Comparison of ENCODE assay signal across 8 mouse cellular contexts in the genomic region with DNA sequence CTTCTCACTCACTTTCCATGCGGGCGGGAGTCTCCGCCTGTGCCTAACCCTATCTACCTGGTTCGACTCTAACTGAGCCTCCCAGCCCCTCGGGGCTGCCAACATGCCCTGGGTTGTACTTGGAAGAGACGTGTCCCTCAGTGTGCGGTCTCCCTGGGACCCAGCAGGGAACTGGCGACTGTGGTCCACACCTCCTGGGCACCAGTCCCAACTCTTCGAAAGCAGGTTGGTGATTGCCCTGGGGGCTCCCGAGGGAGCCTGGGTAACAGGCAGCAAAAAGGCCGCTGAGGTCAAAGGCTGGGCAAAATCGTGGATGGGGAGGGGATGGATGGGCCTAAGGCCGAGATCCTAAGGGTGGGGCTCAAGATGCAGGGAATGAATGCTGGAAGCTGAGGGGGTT. TPM values are rescaled to one million over a fixed set of nuclear protein-coding genes. Genes with fewer than 3 reads are reported as not detected.
DNase-seq lines count a peak whose midpoint lies in the region; ATAC-seq and TF ChIP-seq lines count a peak whose summit lies in the region.

No protein-coding gene starts in this region.

- 55% methylated on average over 13 of the region's 13 CpGs for WGBS in heart, adult 2 months
- WGBS in forebrain, embryonic 13.5 days = 67% methylated on average over 13 of the region's 13 CpGs
- WGBS in liver, embryonic 13.5 days (ENCODE audit: insufficient replicate concordance) = 63% methylated on average over 13 of the region's 13 CpGs

- peak overlapping the region; percentile 96 for H3K9ac ChIP-seq in heart, adult 2 months (ENCODE audit: low read depth, low read length)
- H3K9ac ChIP-seq in forebrain, embryonic 13.5 days = peak overlapping the region; percentile 91
- H3K9ac ChIP-seq in liver, embryonic 13.5 days = peak overlapping the region; percentile 93

- TF ChIP-seq CTCF in heart, adult 2 months (IDR thresholded peaks at IDR 0.05) = no peak
- TF ChIP-seq CTCF in G1E (IDR thresholded peaks at IDR 0.05; ENCODE audit: low read depth, low read length) = no peak

- peaks cover 3% of the 10 kb centered on the region for H3K79me2 ChIP-seq in heart, adult 2 months (replicated peaks; ENCODE audit: control insufficient read depth, insufficient read depth, low read length)

- peak in 1 of 2 experiments; percentile 27 for DNase-seq in heart, adult 2 months
- no peak for DNase-seq in heart, postnatal 25 days (ENCODE audit: low spot score)
- no peak for DNase-seq in G1E (ENCODE audit: low spot score)
- DNase-seq in liver, embryonic 13.5 days = no peak
- DNase-seq in urinary bladder, postnatal 10 days (ENCODE audit: low spot score) = no peak
- DNase-seq in spleen, postnatal 14 days (ENCODE audit: low spot score in 2 of 2) = no peak
- no peak for DNase-seq in T-cell, adult 2 months (ENCODE audit: low spot score)

- H3K4me3 ChIP-seq in heart, adult 2 months = peak overlapping the region; percentile 71
- H3K4me3 ChIP-seq in G1E (ENCODE audit: low read depth, low read length) = peak overlapping the region; percentile 91
- peak overlapping the region; percentile 85 for H3K4me3 ChIP-seq in forebrain, embryonic 13.5 days
- H3K4me3 ChIP-seq in liver, embryonic 13.5 days (replicated peaks) = peak overlapping the region; percentile 86

- ATAC-seq in G1E (ENCODE audit: extremely low read depth, insufficient number of reproducible peaks, low FRiP score, poor library complexity, severe bottlenecking) = no peak
- no peak for ATAC-seq in forebrain, embryonic 13.5 days
- no peak for ATAC-seq in liver, embryonic 13.5 days (ENCODE audit: low read depth)

- H3K27me3 ChIP-seq in heart, adult 2 months (ENCODE audit: control insufficient read depth, insufficient read depth, low read length) = no peaks in the 10 kb centered on the region
- peaks cover 2% of the 10 kb centered on the region for H3K27me3 ChIP-seq in G1E (ENCODE audit: insufficient read depth, low read length)
- no peaks in the 10 kb centered on the region for H3K27me3 ChIP-seq in forebrain, embryonic 13.5 days
- H3K27me3 ChIP-seq in liver, embryonic 13.5 days = no peaks in the 10 kb centered on the region

- intact Hi-C loops in heart, adult 2 months (cut with DNase I) = loop anchor here (2.0 kb wide), 1 partner anchor 37 kb away; no protein-coding TSS in a partner anchor
- intact Hi-C loops in heart, postnatal 25 days (cut with DNase I) = no loop called here

- H3K9me3 ChIP-seq in G1E (replicated peaks) = no peaks in the 10 kb centered on the region
- no peaks in the 10 kb centered on the region for H3K9me3 ChIP-seq in forebrain, embryonic 13.5 days (replicated peaks)
- H3K9me3 ChIP-seq in liver, embryonic 13.5 days (replicated peaks) = no peaks in the 10 kb centered on the region

- peak overlapping the region; percentile 89 for H3K4me2 ChIP-seq in forebrain, embryonic 13.5 days
- H3K4me2 ChIP-seq in liver, embryonic 13.5 days = peak overlapping the region; percentile 83

- H3K27ac ChIP-seq in heart, adult 2 months = peak overlapping the region; percentile 95; the same call in 1 of the 2 replicates
- H3K27ac ChIP-seq in forebrain, embryonic 13.5 days = peak overlapping the region; percentile 91; the same call in 1 of the 2 replicates
- no peak overlapping the region for H3K27ac ChIP-seq in liver, embryonic 13.5 days

- TF ChIP-seq EP300 in heart, adult 2 months (IDR thresholded peaks at IDR 0.05; ENCODE audit: insufficient read depth, low read depth, low read length) = no peak

- H3K4me1 ChIP-seq in heart, adult 2 months (ENCODE audit: control insufficient read depth, insufficient read depth, low read length) = peaks cover 9% of the 10 kb centered on the region
- peaks cover 37% of the 10 kb centered on the region for H3K4me1 ChIP-seq in G1E (ENCODE audit: insufficient read depth, low read depth, low read length)
- H3K4me1 ChIP-seq in forebrain, embryonic 13.5 days = peaks cover 35% of the 10 kb centered on the region
- peaks cover 49% of the 10 kb centered on the region for H3K4me1 ChIP-seq in liver, embryonic 13.5 days (replicated peaks)

- H3K36me3 ChIP-seq in heart, adult 2 months (ENCODE audit: control insufficient read depth, insufficient read depth, low read length) = no peaks in the 10 kb centered on the region
- H3K36me3 ChIP-seq in G1E (replicated peaks) = peaks cover 46% of the 10 kb centered on the region
- H3K36me3 ChIP-seq in forebrain, embryonic 13.5 days (ENCODE audit: poor library complexity, severe bottlenecking) = 0 out of 2 replicates have a peak, but pooled peaks cover 11% of the 10 kb centered on the region
- 0 out of 2 replicates have a peak, but pooled peaks cover 4% of the 10 kb centered on the region for H3K36me3 ChIP-seq in liver, embryonic 13.5 days

- TF ChIP-seq POLR2A in heart, adult 2 months (IDR thresholded peaks at IDR 0.05; ENCODE audit: insufficient read depth, low read depth, low read length) = no peak

RNA-seq across cellular contexts. Expression of a gene that starts 1.0 kb away (rescaled TPM):
- total RNA-seq in heart, adult 2 months (2021) = 10 to 100 TPM; 40.4 to 41.4 TPM
- 38.6 and 43.4 TPM in 2 replicates for polyA plus RNA-seq in heart, adult 2 months (2012; rRNA removed)
- 10 to 100 TPM; 37.1 to 39.1 TPM for total RNA-seq in heart, postnatal 25 days (2021)
- total RNA-seq in G1E (2014; fragmentation: Nextera tagmentation) = 22.4 and 26.8 TPM in 2 replicates
- total RNA-seq in G1E (2017) = 13.0 and 14.4 TPM in 2 replicates
- 61.8 and 62.4 TPM in 2 replicates for polyA plus RNA-seq in G1E (2012)
- polyA plus RNA-seq in forebrain, embryonic 13.5 days (2015; fragmentation: Nextera tagmentation; extraction: Ambion mirVana) = 32.5 and 33.0 TPM in 2 replicates
- polyA plus RNA-seq in liver, embryonic 13.5 days (2015; fragmentation: Nextera tagmentation; extraction: Ambion mirVana) = 19.6 and 23.0 TPM in 2 replicates

RNA-seq across cellular contexts. Expression of a gene that starts 34.0 kb away (rescaled TPM):
- total RNA-seq in heart, adult 2 months (2021) = 10 to 100 TPM; 25.4 to 28.3 TPM
- polyA plus RNA-seq in heart, adult 2 months (2012; rRNA removed) = 26.0 and 29.1 TPM in 2 replicates
- 10 to 100 TPM; 30.2 to 33.0 TPM for total RNA-seq in heart, postnatal 25 days (2021)
- total RNA-seq in G1E (2014; fragmentation: Nextera tagmentation) (19.9 and 22.0 TPM in 2 replicates), G1E (2017) (32.3 and 36.2 TPM in 2 replicates)
- 27.3 and 36.6 TPM in 2 replicates for polyA plus RNA-seq in G1E (2012)
- polyA plus RNA-seq in forebrain, embryonic 13.5 days (2015; fragmentation: Nextera tagmentation; extraction: Ambion mirVana) = 56.8 and 64.5 TPM in 2 replicates
- polyA plus RNA-seq in liver, embryonic 13.5 days (2015; fragmentation: Nextera tagmentation; extraction: Ambion mirVana) = 59.2 and 66.7 TPM in 2 replicates

RNA-seq across cellular contexts. Expression of a gene that starts 38.9 kb away (rescaled TPM):
- 100 to 1,000 TPM; 108 to 124 TPM for total RNA-seq in heart, adult 2 months (2021)
- 81.5 and 104 TPM in 2 replicates for polyA plus RNA-seq in heart, adult 2 months (2012; rRNA removed)
- total RNA-seq in heart, postnatal 25 days (2021) = 100 to 1,000 TPM; 102 to 105 TPM
- total RNA-seq in G1E (2014; fragmentation: Nextera tagmentation) (14.4 and 16.5 TPM in 2 replicates), G1E (2017) (17.8 and 18.9 TPM in 2 replicates)
- polyA plus RNA-seq in G1E (2012) = 20.1 and 20.7 TPM in 2 replicates
- 16.5 and 19.3 TPM in 2 replicates for polyA plus RNA-seq in forebrain, embryonic 13.5 days (2015; fragmentation: Nextera tagmentation; extraction: Ambion mirVana)
- polyA plus RNA-seq in liver, embryonic 13.5 days (2015; fragmentation: Nextera tagmentation; extraction: Ambion mirVana) = 6.1 and 7.1 TPM in 2 replicates

RNA-seq across cellular contexts. Expression of a gene that starts 55.4 kb away (rescaled TPM):
- total RNA-seq in heart, adult 2 months (2021) = 1 to 10 TPM; 1.1 to 1.7 TPM
- 3.6 and 4.5 TPM in 2 replicates for polyA plus RNA-seq in heart, adult 2 months (2012; rRNA removed)
- 1 to 10 TPM; 2.2 to 2.5 TPM for total RNA-seq in heart, postnatal 25 days (2021)
- total RNA-seq in G1E (2014; fragmentation: Nextera tagmentation) (2.0 and 2.1 TPM in 2 replicates), G1E (2017) (2.8 and 3.2 TPM in 2 replicates)
- polyA plus RNA-seq in G1E (2012) = 1.0 and 1.1 TPM in 2 replicates
- 8.0 and 8.4 TPM in 2 replicates for polyA plus RNA-seq in forebrain, embryonic 13.5 days (2015; fragmentation: Nextera tagmentation; extraction: Ambion mirVana)
- 2.7 and 2.9 TPM in 2 replicates for polyA plus RNA-seq in liver, embryonic 13.5 days (2015; fragmentation: Nextera tagmentation; extraction: Ambion mirVana)

RNA-seq across cellular contexts. Expression of a gene that starts 58.9 kb away (rescaled TPM):
- 1 to 10 TPM; 8.0 TPM for total RNA-seq in heart, adult 2 months (2021)
- polyA plus RNA-seq in heart, adult 2 months (2012; rRNA removed) = 16.8 and 18.0 TPM in 2 replicates
- 1 to 10 TPM; 7.6 to 9.8 TPM for total RNA-seq in heart, postnatal 25 days (2021)
- total RNA-seq in G1E (2014; fragmentation: Nextera tagmentation) = 15.2 and 16.2 TPM in 2 replicates
- 4.9 and 5.7 TPM in 2 replicates for total RNA-seq in G1E (2017)
- 7.4 and 8.1 TPM in 2 replicates for polyA plus RNA-seq in G1E (2012)
- 1.4 and 1.6 TPM in 2 replicates for polyA plus RNA-seq in forebrain, embryonic 13.5 days (2015; fragmentation: Nextera tagmentation; extraction: Ambion mirVana)
- polyA plus RNA-seq in liver, embryonic 13.5 days (2015; fragmentation: Nextera tagmentation; extraction: Ambion mirVana) = 2.3 and 2.7 TPM in 2 replicates
